Mouse (Mus musculus) c-Kit-negative CD71-positive TER-119-positive erythroid progenitor cells, embryonic 14.5 days (primary cell): ENCODE results near the gene Gpd1.
"Not testable (repeated sequence)": the region's sequence is repeated elsewhere in the genome, so short reads cannot be mapped to it uniquely, and the experiment has no call there.

ENCODE experiments used
- DNase-seq: peaks from one replicate; pipeline ENCODE4 v3.0.0-alpha.2; 2013; ENCODE audit warnings: low read depth, low spot score

The Gpd1 gene

GRCm38 (mm10) chr15:99771601-99772276 lies 54.4 kb downstream of the Gpd1 start:
- no peak for DNase-seq

- DNase-seq = peak; percentile 19
Measured at GRCm38 (mm10) chr15:99772277-99772880, 55.1 kb downstream of the Gpd1 start.

GRCm38 (mm10) chr15:99772881-99772924 lies 55.4 kb downstream of the Gpd1 start, which contains the start of gene Cers5:
Gene Cers5, minus strand, starts transcription at chr15:99772885.
- not testable (repeated sequence) for DNase-seq

- DNase-seq = no peak
Measured at GRCm38 (mm10) chr15:99772925-99773324, 55.6 kb downstream of the Gpd1 start.
